Mouse (Mus musculus) ES-E14 (cell line): ENCODE measurements at regions not wholly inside any gene's neighbourhood (a gene's known extent, or its start where the extent isn't known, plus 50 kb on each side); places are given as distances from the start of the nearest gene placed in this dataset.

ENCODE experiments used
- CHD2 ChIP-seq: IDR thresholded peaks from 2 replicates; pipeline ENCODE4 v1.6.1; 2014; ENCODE audit warnings: mild to moderate bottlenecking, low read depth, low read length, inconsistent platforms
- HCFC1 ChIP-seq: IDR thresholded peaks from 2 replicates; pipeline ENCODE4 v1.6.1; 2012; ENCODE audit warnings: low read length, inconsistent platforms, borderline replicate concordance; ENCODE audit not compliant: insufficient read depth
- ZC3H11A ChIP-seq: IDR thresholded peaks from 2 replicates; pipeline ENCODE4 v1.6.1; 2012; ENCODE audit warnings: low read depth, mild to moderate bottlenecking, inconsistent platforms, low read length, borderline replicate concordance
- ZNF384 ChIP-seq: IDR thresholded peaks from 2 replicates; pipeline ENCODE4 v1.6.1; 2012; ENCODE audit warnings: low read depth, low read length, inconsistent platforms

- TF ChIP-seq CHD2 (no peak), ZC3H11A (no peak), ZNF384 (no peak), HCFC1 (no peak)
These were observed 51.2 kb upstream of the Dbx1 start for GRCm38 (mm10) chr7:49687658-49688376.
